Mouse (Mus musculus): ENCODE results near the gene Snrpc. TPM values are rescaled to one million over a fixed set of nuclear protein-coding genes. Genes with fewer than 3 reads are reported as not detected.

Gene Snrpc
- polyA plus RNA-seq, 1 experiment from 2014 or later: 304 TPM

- no peak overlapping the region for H3K4me3 ChIP-seq (replicated peaks)
- no peaks in the 10 kb centered on the region for H3K27me3 ChIP-seq
- no peak overlapping the region for H3K4me2 ChIP-seq (replicated peaks)
- H3K9me3 ChIP-seq: no peaks in the 10 kb centered on the region
- peaks cover 89% of the 10 kb centered on the region for H3K36me3 ChIP-seq
- WGBS: 95% methylated on average over 6 of the region's 6 CpGs
- no peak overlapping the region for H3K27ac ChIP-seq
- H3K9ac ChIP-seq (replicated peaks): no peak overlapping the region
- ATAC-seq: no peak
- no peaks in the 10 kb centered on the region for H3K4me1 ChIP-seq (replicated peaks)
Observed at GRCm38 (mm10) chr17:27883994-27884393, 46.0 kb downstream of the Snrpc start.

- no peak for ATAC-seq
- Histone ChIP-seq H3K27ac (no peak overlapping the region), H3K36me3 (peaks cover 81% of the 10 kb centered on the region), H3K4me1 (replicated peaks) (no peaks in the 10 kb centered on the region), H3K27me3 (no peaks in the 10 kb centered on the region), H3K4me2 (replicated peaks) (no peak overlapping the region), H3K4me3 (replicated peaks) (no peak overlapping the region), H3K9me3 (no peaks in the 10 kb centered on the region), H3K9ac (replicated peaks) (no peak overlapping the region)
- 83% methylated on average over 19 of the region's 19 CpGs for WGBS
Observed at GRCm38 (mm10) chr17:27886499-27887210, 48.7 kb downstream of the Snrpc start.

Other genes starting within 250 kb of the Snrpc start
- 223 and 227 TPM in 2 replicates for gene Nudt3, start 214.7 kb upstream of the Snrpc start, polyA plus RNA-seq (2015; fragmentation: Nextera tagmentation; extraction: Ambion mirVana)
- gene RPS10-NUDT3, start 202.9 kb upstream of the Snrpc start, polyA plus RNA-seq (2015; fragmentation: Nextera tagmentation; extraction: Ambion mirVana): not detected in 2 replicates
- gene Rps10, start 201.5 kb upstream of the Snrpc start, polyA plus RNA-seq (2015; fragmentation: Nextera tagmentation; extraction: Ambion mirVana): 570 and 610 TPM in 2 replicates
- 19.9 and 23.6 TPM in 2 replicates for gene Pacsin1, start 182.6 kb upstream of the Snrpc start, polyA plus RNA-seq (2015; fragmentation: Nextera tagmentation; extraction: Ambion mirVana)
- 0.90 and 1.3 TPM in 2 replicates for gene Spdef, start 109.2 kb upstream of the Snrpc start, polyA plus RNA-seq (2015; fragmentation: Nextera tagmentation; extraction: Ambion mirVana)
- gene D17Wsu92e, start 17.5 kb upstream of the Snrpc start, polyA plus RNA-seq (2015; fragmentation: Nextera tagmentation; extraction: Ambion mirVana): 9.6 and 9.7 TPM in 2 replicates
- gene Uhrf1bp1, start 18.3 kb downstream of the Snrpc start, polyA plus RNA-seq (2015; fragmentation: Nextera tagmentation; extraction: Ambion mirVana): 6.6 and 7.3 TPM in 2 replicates
- gene Anks1, start 71.2 kb downstream of the Snrpc start, polyA plus RNA-seq (2015; fragmentation: Nextera tagmentation; extraction: Ambion mirVana): 67.3 and 70.5 TPM in 2 replicates
- 86.0 and 87.8 TPM in 2 replicates for gene Taf11, start 71.7 kb downstream of the Snrpc start, polyA plus RNA-seq (2015; fragmentation: Nextera tagmentation; extraction: Ambion mirVana)
- gene Tcp11, start 242.5 kb downstream of the Snrpc start, polyA plus RNA-seq (2015; fragmentation: Nextera tagmentation; extraction: Ambion mirVana): 1.6 and 2.0 TPM in 2 replicates

Measured in midbrain, embryonic 13.5 days (tissue).